Mouse (Mus musculus) 3T3-L1 (cell line): ENCODE measurements around the gene 9430015G10Rik.

ENCODE experiments used
- DNase-seq: peaks from one replicate; pipeline ENCODE4 v3.0.0-alpha.2; 2015; ENCODE audit warnings: low read depth, low spot score

9430015G10Rik gene

GRCm38 (mm10) chr4:156109570-156110331 is at the start of gene 9430015G10Rik:
Gene 9430015G10Rik, plus strand, starts transcription at chr4:156109982.
- DNase-seq = peak; percentile 99

- no peak for DNase-seq
Observed at GRCm38 (mm10) chr4:156063861-156064509, 45.8 kb upstream of the 9430015G10Rik start.

GRCm38 (mm10) chr4:156064510-156064897 is 45.3 kb upstream of the 9430015G10Rik start:
- no peak for DNase-seq

- no peak for DNase-seq
Observed at GRCm38 (mm10) chr4:156065156-156065894, 44.5 kb upstream of the 9430015G10Rik start.

- peak; percentile 16 for DNase-seq
Observed at GRCm38 (mm10) chr4:156067256-156067949, 42.4 kb upstream of the 9430015G10Rik start.

- no peak for DNase-seq
Observed at GRCm38 (mm10) chr4:156069701-156070100, 40.1 kb upstream of the 9430015G10Rik start.

- no peak for DNase-seq
Observed at GRCm38 (mm10) chr4:156070276-156070675, 39.5 kb upstream of the 9430015G10Rik start.

- no peak for DNase-seq
Observed at GRCm38 (mm10) chr4:156070716-156071115, 39.1 kb upstream of the 9430015G10Rik start.

GRCm38 (mm10) chr4:156076911-156077382 is 32.8 kb upstream of the 9430015G10Rik start:
- no peak for DNase-seq

GRCm38 (mm10) chr4:156077499-156078301 is 32.1 kb upstream of the 9430015G10Rik start:
- no peak for DNase-seq

- no peak for DNase-seq
Observed at GRCm38 (mm10) chr4:156082621-156083234, 27.1 kb upstream of the 9430015G10Rik start.

- DNase-seq = peak; percentile 5
Observed at GRCm38 (mm10) chr4:156083348-156083747, 26.4 kb upstream of the 9430015G10Rik start.

- DNase-seq = no peak
Observed at GRCm38 (mm10) chr4:156084096-156084879, 25.5 kb upstream of the 9430015G10Rik start.

- no peak for DNase-seq
Observed at GRCm38 (mm10) chr4:156085256-156085655, 24.5 kb upstream of the 9430015G10Rik start.

GRCm38 (mm10) chr4:156087398-156088087 is 22.2 kb upstream of the 9430015G10Rik start:
- no peak for DNase-seq

- no peak for DNase-seq
Observed at GRCm38 (mm10) chr4:156091236-156091635, 18.5 kb upstream of the 9430015G10Rik start.

GRCm38 (mm10) chr4:156092765-156093164 is 17.0 kb upstream of the 9430015G10Rik start:
- DNase-seq = no peak

- no peak for DNase-seq
Observed at GRCm38 (mm10) chr4:156093758-156094157, 16.0 kb upstream of the 9430015G10Rik start.

GRCm38 (mm10) chr4:156096191-156096590 is 13.6 kb upstream of the 9430015G10Rik start:
- DNase-seq = no peak
